Mouse (Mus musculus): Measurements from ENCODE around the gene Tpst1.

DNA sequence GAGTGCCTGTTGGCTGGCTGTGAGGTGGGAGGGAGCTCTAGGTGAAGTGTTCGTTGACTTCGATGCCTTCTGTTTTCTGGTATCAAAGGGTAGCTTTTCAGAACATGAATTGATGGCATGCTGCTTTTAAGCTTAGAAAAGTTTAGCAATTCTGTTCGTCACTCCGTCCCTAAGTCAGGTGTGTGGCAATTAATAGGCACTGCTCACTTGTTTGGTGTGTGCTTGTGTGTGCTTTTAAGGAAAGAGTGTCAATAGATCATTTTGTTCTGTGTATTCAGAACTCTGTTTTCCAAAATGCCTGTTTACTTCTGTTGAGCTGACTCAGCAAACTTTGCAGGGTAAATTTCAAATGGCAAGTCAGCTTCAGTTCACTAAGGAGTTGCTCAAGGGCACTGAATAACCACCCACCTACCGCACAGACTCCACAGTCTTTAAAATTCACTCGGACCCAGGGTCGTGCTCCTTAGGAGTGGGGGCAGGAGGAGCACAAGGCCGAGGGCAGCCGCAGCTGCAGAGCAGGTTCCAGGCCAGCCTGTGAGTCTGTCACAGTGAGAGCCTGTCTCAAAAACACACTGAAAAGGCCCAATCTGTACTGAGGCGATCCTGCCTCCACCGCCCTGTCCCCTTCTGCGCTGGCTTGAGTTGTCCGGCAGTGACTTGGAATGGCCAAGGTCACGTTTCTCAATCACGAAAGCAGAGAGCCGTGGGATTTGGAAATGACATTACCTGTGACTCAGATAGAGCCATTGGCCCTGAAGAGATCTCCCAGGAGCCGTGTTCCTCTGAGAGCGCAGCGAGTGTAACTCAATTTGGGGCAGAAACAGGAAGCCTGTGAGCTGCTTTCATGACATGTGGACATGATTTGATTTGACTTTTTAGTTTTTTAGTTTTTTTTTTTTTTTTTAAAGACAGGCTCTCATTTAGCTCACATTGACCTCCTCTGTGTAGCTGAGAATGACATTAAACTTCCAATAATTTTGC lies 41.4 kb upstream of the Tpst1 start:
- TF ChIP-seq CTCF (IDR thresholded peaks at IDR 0.05; ENCODE audit: borderline replicate concordance, insufficient read depth, low read length): no peak
- no peak for TF ChIP-seq POLR2A (IDR thresholded peaks at IDR 0.05; ENCODE audit: low read depth, low read length)
